Mouse (Mus musculus) gastrocnemius, postnatal 25 days (tissue): ENCODE measurements at regions not wholly inside any gene's neighbourhood (a gene's known extent, or its start where the extent isn't known, plus 50 kb on each side); places are given as distances from the start of the nearest gene placed in this dataset.

Source experiments
- DNase-seq: peaks from one replicate; pipeline ENCODE4 v3.0.0; 2022

- no peak for DNase-seq
These were observed 63.1 kb downstream of the Gm11011 start for GRCm38 (mm10) chr2:169524429-169524828.

DNA sequence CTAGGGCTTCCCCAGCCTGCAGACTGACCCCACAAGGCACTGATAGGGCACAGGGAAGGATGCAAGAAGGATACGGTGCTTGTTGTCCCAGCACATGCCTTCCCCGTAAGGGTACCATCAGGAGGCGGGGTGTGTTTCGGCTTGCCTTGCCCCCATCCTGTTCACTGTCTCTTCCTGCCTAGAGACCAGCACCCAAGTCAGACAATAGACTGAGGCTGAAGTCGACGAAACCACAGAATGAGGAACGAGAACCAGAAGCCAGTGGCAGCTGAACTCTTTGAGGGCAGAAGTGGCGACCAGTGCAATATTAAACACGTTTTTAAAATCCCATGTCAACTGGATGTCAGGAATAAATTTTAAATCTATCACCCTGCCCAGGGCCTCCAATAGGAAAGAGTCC lies 67.6 kb downstream of the Gm11011 start:
- no peak for DNase-seq

DNA sequence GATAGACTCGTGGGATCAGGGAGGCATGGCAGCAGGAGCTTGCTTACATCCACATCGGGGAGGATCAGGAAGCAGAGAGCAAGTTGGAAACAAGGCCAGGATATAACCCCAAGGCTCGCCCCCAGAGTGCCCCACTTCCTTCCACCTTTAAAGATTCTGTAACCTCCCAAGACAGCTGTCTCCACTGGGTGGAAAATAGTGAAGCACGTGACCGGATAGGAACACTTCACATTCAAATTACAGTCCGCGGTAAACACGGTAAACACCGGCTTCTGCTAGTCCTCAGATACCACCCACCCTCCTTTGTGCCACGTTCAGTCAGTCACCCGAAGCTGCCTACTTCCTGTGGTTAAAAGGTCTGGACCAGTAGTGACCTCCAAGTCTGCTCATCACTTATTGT lies 72.2 kb downstream of the Gm11011 start:
- no peak for DNase-seq

DNA sequence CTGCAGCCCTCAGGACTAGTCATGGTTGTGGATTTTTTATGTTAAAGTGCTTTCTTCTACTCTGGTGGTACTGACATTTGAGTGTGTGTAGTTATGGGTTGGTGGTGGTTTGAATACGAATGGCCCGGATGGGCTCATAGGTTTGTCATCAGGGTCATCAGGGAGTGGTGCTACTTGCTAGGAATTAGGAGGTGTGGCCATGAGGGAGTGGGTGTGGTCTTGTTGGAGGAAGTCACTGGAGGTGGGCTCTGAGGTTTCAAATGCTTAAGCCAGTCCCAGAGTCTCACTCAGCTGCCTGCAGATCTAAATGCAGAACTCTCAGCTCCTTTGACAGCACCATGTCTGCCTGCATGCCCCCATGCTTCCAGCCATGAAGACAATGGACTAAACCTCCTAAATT lies 76.8 kb downstream of the Gm11011 start:
- DNase-seq = no peak

DNA sequence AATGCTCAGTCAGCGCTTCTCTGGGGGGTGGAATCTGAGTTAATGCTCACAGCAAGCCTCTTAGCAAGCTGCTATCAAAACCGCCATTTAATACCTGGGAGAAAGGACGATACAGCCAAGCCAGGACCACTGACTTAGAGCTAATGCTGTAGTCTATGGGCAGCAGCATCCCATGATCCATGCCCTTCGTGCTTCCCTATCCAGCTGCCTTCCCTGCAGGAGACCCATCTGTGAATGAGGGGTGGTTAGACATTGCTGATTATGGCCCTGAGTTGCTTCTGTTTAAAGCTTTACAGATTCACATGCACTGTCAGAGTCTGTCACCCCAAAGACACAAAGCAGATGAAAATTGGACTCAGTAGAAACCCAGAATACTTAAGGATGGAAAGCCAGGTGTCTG lies 78.1 kb downstream of the Gm11011 start:
- DNase-seq = no peak

- no peak for DNase-seq
These were observed 83.0 kb downstream of the Gm11011 start for GRCm38 (mm10) chr2:169504416-169505057.

DNA sequence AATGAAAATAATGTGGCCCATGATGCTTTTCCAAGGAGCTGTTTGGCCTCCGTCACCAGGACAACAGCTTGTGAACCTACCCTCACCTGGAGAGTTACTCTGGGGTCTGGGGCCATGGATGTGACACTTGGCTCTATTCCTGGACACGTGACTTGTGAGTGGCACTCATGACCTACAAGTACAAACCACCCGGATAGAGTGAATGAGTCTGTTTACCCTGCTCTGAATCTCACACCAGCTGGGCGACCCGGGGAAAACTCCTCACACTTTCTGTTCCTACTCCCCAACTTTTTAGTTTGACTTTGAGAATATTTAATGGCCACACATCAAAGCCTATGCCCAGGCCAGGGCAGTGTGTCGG lies 84.0 kb downstream of the Gm11011 start:
- DNase-seq = no peak

GRCm38 (mm10) chr2:169502717-169503597 lies 84.6 kb downstream of the Gm11011 start:
- no peak for DNase-seq

GRCm38 (mm10) chr2:169501736-169502340 lies 85.7 kb downstream of the Gm11011 start:
- DNase-seq = no peak

DNA sequence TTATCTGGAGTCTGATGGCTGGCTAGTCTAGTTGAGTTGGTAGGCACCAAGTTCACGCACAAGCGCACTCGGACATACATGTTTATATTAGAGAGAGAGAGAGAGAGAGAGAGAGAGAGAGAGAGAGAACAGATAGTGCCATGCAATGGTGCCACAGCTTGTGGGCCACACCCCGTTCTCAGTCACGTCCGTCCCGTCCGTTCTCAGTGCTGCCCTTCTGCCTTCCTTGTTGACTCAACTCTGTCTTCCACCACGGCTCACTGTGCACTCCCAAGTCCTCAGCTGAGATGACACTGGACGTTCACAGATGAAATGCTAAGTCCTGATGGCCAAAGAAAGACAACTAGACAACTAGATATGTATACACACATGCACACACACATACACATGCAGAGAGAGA lies 92.2 kb downstream of the Gm11011 start:
- DNase-seq = no peak

DNA sequence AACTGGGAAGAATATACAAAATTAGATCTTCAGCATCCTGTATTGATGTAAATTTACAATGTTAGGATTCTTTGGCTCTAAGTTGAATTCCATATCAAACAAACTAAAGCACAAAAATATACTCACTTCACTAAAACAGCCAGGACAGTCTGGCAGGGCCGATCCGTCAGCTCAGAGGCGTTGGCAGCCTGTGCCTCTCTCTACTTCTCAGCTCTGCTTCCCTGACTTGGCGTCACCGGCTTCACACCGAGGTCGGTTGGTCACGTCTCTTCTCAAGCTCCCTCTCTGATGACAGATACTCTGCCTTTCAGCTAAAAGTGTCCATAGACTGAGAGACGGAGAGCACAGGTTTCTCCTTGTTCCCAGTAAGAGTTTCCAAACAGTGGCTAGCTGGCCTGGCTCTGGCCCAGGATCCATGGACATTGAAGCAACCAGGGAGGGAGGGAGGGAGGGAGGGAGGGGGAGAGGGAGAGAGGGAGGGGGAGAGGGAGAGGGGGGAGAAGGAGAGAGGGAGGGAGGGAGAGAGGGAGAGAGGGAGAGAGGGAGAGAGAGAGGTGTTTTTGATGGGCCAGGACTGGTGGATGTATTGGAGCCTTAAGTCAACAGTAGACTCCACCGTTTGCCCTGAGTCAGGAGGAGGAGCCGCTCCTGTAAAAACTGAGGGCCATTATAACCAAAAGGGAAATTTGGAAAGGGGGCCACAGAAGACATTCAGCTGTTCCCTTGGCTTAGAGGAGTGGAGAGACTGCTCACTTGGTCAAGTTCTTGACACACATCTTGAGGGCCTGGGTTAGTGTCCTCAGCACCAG lies 92.8 kb downstream of the Gm11011 start:
- no peak for DNase-seq

DNA sequence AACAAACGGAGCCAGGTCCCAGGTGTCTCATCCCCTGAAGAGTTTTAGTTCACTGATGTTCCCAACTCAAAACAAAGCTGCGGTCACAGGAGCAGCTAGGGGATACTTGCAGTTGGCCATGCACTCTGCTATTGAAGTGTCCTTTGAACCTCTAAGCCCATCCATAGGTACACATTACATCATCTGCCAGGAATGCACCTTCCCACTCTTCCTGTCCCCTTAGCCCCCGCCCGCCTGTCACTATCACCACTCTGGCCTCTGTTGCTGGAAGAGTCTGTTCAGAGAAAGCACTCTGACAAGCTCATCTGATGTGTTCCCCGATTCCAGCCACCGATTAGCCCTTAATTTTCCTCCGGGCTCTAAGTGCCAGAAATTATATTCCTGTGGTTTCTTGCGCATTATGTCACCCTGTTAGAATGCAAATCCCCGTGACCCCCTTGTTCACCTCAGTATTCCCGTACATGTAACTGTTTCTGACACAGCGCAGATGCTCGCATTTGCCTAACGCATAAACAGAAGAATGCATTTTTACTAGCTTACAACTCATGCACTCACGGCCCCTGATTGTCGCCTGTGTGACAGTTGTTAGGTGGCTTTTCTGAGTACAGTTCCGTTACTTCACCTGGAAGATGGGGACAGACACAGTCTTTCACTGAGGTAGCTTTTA lies 93.8 kb downstream of the Gm11011 start:
- no peak for DNase-seq

GRCm38 (mm10) chr2:169483934-169484333 lies 103.6 kb downstream of the Gm11011 start:
- no peak for DNase-seq

DNA sequence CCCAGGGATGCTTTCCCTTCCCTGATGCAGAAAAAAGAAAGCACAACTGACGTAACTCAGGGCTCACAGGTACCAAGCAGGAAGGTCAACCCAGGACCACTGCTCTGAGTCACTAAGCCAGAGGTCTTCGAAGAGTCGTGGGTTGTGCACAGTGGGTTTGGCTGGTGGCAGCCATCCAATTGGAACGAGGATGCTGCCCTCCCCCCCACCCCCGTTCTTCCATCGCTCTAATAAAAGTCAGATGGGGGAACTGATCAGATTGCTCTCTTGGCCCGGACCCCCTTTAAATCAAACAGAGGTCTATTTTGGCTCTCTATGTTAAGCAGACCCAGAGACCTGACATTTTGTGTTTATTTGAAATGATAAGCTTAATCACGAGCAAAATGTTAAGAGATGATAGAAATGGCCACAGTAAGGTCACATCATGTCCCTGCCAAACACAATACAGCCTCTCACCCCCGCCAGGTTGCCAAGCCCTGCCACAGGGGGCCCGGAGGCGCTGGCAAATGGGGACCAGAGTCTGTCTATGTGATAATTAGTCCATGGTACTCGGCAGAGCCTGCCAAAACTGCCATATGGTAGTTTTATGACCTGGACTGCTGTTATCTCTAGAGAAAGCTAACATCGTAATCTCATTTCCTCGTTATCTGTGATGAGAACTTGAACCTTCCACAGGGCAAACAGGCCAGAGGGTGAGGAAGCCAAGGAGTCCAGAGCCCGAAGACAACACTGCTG lies 105.6 kb downstream of the Gm11011 start:
- no peak for DNase-seq

DNA sequence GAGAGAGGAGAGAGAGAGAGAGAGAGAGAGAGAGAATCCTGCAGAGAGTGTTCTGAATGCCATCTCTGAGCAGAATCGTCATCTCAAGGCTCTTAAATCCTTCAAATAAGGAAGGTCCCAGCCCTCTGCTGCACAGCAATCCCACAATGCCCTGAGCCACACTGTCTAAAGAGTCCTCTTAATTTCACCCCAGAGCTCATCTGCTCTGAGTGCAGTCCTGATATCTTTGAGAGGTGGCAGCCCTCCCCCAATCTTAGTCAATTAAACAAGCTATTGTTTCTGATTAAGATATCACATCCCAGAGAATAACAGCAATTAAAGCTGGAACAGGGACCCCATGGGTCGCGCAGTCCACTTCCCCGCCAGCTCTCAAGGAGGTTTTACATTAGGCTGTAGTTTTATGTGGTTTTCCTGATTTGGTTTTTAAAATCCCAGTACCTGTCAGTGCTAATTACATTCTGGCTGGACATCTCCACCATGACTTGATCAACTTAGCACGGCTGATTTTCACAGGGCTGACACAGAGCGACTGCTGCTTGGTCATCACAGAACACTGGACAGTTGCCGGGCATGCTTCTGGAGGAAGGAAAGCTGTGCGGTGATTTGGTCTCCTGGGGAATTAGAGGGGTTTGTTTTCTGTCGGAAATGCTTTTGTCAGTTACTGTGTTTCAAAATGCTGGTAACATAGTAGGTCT lies 113.0 kb downstream of the Gm11011 start:
- DNase-seq = no peak

DNA sequence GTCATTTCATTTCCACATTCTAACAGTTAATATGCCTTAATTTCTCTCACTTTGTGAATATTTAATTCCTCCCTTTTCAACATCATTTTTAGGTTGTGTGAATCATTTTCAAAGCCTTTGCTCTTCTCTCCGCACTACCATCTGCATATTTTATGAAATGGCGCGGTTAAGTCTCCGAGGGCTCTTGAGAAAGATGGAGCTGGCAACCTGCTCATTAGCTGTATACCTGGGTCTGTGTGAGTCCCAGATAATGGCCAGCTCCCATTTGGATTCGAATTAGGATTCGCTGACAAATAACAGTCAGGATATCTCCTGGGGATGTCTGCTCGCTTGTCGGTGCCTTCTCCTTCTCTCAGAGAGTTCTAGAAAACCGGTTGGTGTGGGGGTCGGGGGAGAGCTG lies 118.0 kb downstream of the Gm11011 start:
- no peak for DNase-seq

GRCm38 (mm10) chr2:169467621-169468020 lies 119.9 kb downstream of the Gm11011 start:
- no peak for DNase-seq

GRCm38 (mm10) chr2:169464106-169464505 lies 123.4 kb downstream of the Gm11011 start:
- DNase-seq = no peak

GRCm38 (mm10) chr2:169461491-169462039 lies 126.0 kb downstream of the Gm11011 start:
- DNase-seq = no peak

DNA sequence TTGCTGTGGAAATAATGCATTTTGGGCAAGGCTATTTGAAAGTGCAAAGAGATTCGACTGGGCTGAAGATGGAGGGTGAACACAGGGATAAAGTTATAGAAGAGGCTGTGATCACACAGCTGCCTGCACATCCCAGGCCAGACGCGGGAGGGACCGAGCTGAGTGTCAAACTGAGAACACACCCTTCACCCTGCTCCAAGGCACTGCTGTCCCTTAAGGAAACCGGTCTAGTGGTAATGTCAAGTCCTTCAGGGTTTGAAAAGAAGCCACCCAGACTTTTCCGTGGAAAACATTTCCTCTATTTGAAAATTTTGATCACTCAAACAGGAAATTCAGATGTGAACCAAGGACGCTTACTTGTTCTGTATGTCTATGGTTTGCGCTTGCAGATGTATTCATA lies 134.6 kb downstream of the Gm11011 start:
- DNase-seq = no peak
